Mouse (Mus musculus) megakaryocyte, embryonic 14.5 days (primary cell): ENCODE results near the gene Azin2.

ENCODE experiments used
- FLI1 ChIP-seq: IDR thresholded peaks from 2 replicates; pipeline ENCODE4 v1.6.1; 2012; ENCODE audit warnings: low read length, inconsistent platforms, mixed read lengths
- GATA1 ChIP-seq: IDR thresholded peaks from 3 replicates; pipeline ENCODE4 v1.6.1; 2012; ENCODE audit warnings: mixed read lengths, low read length, inconsistent platforms, borderline replicate concordance

- TF ChIP-seq GATA1 (no peak), FLI1 (no peak)
Measured at GRCm38 (mm10) chr4:129003720-129004119, 41.5 kb upstream of the Azin2 start.
